Mouse (Mus musculus) heart, postnatal 0 days (tissue): ENCODE data around the gene Prpf38b.

ENCODE experiments used
- CTCF ChIP-seq: IDR thresholded peaks from 2 replicates; pipeline ENCODE4 v1.5.1; 2016; ENCODE audit warnings: antibody characterized with exemption, control low read depth, low read depth
- EP300 ChIP-seq: IDR thresholded peaks from 2 replicates; pipeline ENCODE4 v1.6.1; 2016; ENCODE audit warnings: antibody characterized with exemption, low read depth

DNA sequence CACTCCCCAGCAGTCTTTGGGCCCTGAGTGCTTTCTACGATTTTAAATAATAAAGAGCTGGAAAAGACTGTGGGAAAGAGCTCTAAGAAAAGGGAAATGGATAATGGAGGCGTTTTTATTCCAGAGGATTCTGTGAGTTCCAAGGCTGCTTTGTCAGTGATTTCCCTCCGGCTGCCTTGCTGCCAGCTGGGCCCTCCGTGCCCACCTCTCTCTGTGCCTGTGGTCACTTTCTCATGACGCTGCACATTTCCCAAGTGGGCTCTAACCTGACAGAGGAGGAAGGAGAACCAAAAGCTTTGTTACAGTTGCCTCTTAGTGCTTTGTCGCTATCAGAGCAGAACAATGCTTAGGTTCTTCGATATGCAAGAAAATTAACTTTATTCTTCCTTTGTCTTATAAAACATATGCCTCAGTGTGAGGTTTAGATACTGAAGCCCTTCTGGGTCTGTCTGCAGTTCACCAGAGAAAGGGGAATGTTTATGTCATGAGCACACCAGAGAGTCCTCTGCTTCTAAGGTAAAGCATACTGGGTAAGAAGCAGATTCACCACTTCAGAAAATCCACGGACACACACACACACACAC lies 26.7 kb downstream of the Prpf38b start:
- no peak for TF ChIP-seq CTCF
- TF ChIP-seq EP300 = no peak
